Mouse (Mus musculus) left cerebral cortex, postnatal 10 days (tissue): ENCODE measurements at regions not wholly inside any gene's neighbourhood (a gene's known extent, or its start where the extent isn't known, plus 50 kb on each side); places are given as distances from the start of the nearest gene placed in this dataset.
"Not testable (repeated sequence)": the region's sequence is repeated elsewhere in the genome, so short reads cannot be mapped to it uniquely, and the experiment has no call there.

Source experiments
- DNase-seq, 2 experiments: peaks; one replicate each; pipeline ENCODE4 v3.0.0; 2021 to 2022; ENCODE audit warnings: low spot score in 2 of 2, mixed read lengths in 1 of 2; ENCODE audit errors: extremely low spot score in 1 of 2
- intact Hi-C: fragments of 180-260 bp; cut with DNase I; formaldehyde crosslinking; loops from one replicate; pipeline ENCODE4 v1.15.1; 2025

DNA sequence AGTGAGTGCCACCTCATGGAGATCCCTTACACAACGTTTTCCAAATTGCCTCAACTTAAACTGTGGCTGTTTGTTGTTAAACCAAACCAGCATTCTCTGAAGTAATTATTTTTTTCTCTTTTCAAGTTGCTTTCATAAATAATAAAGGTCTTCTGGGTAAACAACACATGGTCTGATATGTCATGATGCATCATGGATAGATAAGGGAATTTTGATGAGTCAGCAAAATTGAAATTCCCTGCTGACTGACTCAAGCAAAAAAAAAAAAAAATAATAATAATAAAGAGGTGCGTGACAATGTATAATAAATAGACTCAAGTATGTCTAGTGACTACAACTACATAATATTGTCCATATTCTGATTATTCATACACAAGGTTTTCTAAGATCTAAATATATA, 201.8 kb downstream of the Adgb start:
- intact Hi-C loops = no loop called here
- no peak for DNase-seq

GRCm38 (mm10) chr10:10252540-10253318, 219.4 kb downstream of the Adgb start:
- DNase-seq = peak; percentile 19 to 20
- intact Hi-C loops = no loop called here

GRCm38 (mm10) chr10:10252136-10252535, 220.0 kb downstream of the Adgb start:
- DNase-seq = no peak
- intact Hi-C loops = no loop called here

DNA sequence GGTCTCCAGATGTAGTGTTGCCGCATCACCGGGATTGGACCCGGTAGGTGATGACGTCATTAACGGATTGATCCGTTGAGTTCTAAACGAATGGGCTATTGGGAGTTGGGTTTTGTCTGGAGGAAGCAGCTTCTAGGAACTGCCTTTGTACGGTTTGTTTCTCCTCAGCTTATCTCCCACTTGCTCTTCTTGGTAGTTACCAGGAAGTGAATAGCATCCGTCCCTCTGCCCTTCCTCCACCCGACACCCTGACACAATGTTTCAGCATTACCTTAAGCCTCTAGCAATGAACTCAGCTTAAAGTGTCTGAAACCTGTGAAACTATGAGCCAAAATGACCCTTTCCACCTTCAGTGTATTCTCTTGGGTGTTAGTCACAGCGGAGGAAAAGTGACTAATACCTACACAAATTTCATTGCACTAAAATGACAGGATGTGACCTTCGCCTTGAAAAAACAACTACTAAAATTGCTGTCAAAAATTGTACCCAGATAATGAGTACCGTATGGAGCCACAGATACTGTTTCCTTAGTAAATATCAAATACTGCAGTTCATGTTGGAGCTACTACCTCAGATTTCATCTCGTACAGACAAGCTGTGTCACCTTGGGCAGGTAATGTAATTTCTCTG, 237.1 kb downstream of the Adgb start:
- intact Hi-C loops = no loop called here
- no peak for DNase-seq

- intact Hi-C loops = no loop called here
- no peak for DNase-seq
Observed at GRCm38 (mm10) chr10:10224582-10225144, 247.5 kb downstream of the Adgb start.

GRCm38 (mm10) chr10:10219726-10220125, 252.4 kb downstream of the Adgb start:
- DNase-seq = no peak
- intact Hi-C loops = no loop called here

- intact Hi-C loops = no loop called here
Observed at GRCm38 (mm10) chr10:10216892-10217291, 255.2 kb downstream of the Adgb start.

GRCm38 (mm10) chr10:10215376-10215775, 256.8 kb downstream of the Adgb start:
- DNase-seq = no peak
- intact Hi-C loops = no loop called here

More at GRCm38 (mm10) chr10:10216892-10217291, 255.2 kb downstream of the Adgb start:
- no peak for DNase-seq

- intact Hi-C loops = no loop called here
- no peak for DNase-seq
Observed at GRCm38 (mm10) chr10:10208354-10208753, 263.8 kb downstream of the Adgb start.

DNA sequence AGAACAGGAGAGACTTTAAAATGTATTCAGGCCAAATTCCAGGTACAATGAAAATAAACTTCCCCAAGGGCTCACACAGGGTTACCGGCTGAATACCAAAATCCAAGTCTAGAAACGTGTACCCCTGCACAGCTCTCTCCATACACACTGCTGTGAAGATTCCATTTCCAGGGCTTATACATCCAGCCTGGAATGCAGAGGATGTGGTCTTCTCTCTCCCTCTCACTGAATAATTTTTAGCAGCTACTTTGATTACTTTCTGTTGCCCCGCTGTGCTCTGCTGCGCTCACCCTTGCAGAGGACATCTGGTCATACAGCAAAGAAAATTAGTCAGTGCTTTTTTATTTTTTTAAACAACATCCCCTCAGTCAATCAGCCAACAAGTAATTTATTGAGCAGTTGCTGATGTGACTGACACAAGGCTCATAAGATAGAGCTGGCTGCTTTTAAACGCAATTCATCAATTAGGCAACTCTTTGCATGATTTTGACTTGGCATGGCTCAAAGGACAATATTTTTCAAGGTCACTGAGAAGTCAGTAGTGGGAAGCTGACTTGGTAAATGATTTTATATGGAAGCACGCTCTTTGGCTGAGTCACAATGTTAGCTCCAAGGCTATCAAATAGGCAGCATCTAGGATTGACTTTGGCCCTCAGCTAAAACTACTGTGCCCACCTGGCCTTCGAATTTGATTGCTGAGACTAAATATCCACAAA, 266.2 kb downstream of the Adgb start:
- intact Hi-C loops = no loop called here
- no peak for DNase-seq

- no peak for DNase-seq
- intact Hi-C loops = no loop called here
Observed at GRCm38 (mm10) chr10:10203982-10204381, 268.1 kb downstream of the Adgb start.

DNA sequence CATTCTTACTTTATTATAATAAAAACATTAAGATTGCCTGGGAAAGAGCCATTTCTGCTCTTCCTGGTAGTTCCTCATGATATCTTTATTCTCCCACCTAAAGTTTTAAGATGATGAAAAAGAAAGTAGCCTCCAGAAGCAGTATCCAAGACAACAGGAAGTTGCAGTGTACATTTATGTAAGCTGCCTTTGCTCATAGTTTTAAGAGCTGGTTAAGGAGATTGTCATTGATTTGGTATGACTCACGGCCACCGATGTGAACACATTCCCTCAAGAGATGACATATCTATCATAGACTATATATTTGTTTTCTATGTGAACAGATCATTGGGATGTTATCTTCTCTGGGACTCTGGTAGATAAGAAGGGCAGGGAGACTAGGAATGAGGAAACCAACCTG, 281.8 kb downstream of the Adgb start:
- DNase-seq = no peak

GRCm38 (mm10) chr10:10188113-10188512, 284.0 kb downstream of the Adgb start:
- intact Hi-C loops = no loop called here
- DNase-seq = no peak

More for the DNA sequence above, 281.8 kb downstream of the Adgb start:
- intact Hi-C loops = no loop called here

GRCm38 (mm10) chr10:10186721-10187120, 285.4 kb downstream of the Adgb start:
- intact Hi-C loops = no loop called here
- no peak for DNase-seq

- intact Hi-C loops = no loop called here
Observed at GRCm38 (mm10) chr10:10185298-10185883, 284.5 kb upstream of the Stxbp5 start.

GRCm38 (mm10) chr10:10184386-10184785, 283.5 kb upstream of the Stxbp5 start:
- no peak for DNase-seq
- intact Hi-C loops = no loop called here

More at GRCm38 (mm10) chr10:10185298-10185883, 284.5 kb upstream of the Stxbp5 start:
- DNase-seq = no peak

DNA sequence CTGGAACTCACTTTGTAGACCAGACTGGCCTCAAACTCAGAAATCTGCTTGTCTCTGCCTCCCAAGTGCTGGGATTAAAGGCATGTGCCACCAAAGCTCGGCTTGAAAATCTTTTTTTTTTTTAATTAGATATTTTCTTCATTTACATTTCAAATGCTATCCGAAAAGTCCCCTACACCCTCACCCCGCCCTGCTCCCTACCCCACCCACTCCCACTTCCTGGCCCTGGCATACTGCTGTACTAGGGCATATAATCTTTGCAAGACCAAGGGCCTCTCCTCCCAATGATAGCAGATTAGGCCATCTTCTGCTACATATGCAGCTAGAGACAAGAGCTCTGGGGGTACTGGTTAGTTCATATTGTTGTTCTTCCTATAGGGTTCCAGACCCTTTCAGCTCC, 276.2 kb upstream of the Stxbp5 start:
- DNase-seq, intact Hi-C loops: not testable (repeated sequence)
